Mouse (Mus musculus): ENCODE measurements around the gene Ptprb.

Gene Ptprb

DNA sequence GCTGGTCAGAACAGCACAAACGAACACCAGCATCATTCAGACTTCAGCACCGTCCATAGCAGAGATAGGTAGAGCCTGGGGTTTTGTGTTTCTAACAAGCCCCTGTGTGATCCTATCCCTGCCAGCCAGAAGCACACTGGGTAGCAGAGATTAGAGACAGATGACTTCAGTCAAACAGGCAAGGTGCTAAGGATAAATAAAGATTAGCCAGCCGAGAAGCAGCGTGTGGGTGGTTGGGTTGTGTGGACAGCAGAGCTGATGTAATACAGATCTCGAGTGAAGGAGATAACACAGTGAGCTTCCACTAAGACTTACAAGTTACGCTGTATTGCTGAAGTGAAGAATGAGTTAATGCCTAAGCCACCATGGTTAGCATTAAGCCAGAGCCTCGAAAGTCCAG, 89.4 kb downstream of the Ptprb start:
- DNase-seq (ENCODE audit: low read depth in 1 of 2, low spot score in 2 of 2) = no peak

DNA sequence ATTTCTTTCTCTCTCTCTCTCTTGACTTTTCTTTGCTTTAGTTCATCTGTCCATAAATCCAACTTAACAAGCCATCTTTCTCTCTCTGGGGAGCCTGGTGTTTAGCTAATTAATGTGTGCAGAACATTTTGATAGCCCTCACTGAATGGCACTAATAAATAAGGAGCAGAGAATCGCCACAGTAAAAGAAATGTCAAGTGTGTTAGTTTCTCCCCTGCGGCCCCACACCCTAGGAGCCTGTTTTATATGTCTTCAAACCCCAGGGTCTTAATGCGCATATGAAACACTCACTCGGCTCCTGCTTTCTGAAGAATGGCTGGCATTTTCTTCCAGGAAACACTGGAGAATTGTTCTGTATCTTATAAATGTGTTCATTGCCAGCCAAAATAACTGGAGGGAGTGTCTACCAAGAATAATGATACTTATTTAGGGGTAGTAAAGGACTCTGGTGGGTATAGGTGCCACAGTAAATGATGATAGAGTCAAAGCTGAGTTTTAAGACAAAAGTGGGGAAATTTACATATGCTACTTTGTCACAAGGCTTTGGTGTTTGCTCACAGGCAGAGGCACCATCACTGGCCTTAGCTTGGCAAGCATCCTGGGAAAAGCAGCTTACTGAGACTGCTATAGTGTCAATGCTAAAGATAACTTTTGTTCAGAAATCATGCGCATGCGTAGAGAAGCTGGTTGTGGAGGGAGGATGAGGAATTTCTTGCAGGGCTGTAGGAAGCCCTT, 95.8 kb downstream of the Ptprb start:
- DNase-seq (ENCODE audit: low read depth in 1 of 2, low spot score in 2 of 2) = no peak

DNA sequence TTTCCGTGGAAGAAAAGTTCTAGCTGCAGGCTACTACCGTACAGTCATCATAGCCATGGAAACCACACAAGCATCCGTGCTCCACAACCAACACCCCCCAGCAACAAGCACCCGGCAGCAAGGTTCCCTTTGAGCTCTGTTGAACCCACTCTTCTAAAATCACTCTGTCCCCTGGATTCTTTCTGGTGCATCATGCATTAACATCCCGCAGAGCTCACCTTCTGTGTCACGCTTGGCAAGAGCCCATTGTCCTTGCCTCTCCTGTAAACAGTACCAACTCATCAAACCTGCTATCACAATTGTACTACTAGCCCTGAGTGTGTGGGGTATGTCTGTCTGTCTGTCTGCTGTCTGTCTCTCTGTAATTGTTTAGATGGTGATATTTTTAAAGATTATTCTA, 98.8 kb downstream of the Ptprb start:
- DNase-seq (ENCODE audit: low read depth in 1 of 2, low spot score in 2 of 2) = no peak

DNA sequence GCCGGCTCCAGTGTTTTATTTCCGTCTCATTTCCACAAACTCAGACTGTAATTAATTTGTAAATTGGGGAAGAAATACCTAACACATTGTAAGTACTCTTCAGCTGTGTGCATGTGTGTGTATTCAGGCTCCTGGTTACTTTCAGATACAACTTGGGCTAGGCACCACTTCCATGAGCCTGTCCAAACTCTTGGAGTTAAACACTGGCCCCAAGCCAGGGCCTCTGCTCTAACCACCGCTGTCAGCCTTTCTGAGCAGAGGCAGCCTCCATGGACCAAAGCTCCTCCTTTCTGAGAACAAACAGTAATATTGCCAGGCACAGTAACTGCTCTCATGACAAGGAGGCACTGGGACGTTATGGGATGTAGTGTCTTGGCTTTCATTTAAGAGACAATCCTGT, 101.5 kb downstream of the Ptprb start:
- no peak for DNase-seq (ENCODE audit: low read depth in 1 of 2, low spot score in 2 of 2)

DNA sequence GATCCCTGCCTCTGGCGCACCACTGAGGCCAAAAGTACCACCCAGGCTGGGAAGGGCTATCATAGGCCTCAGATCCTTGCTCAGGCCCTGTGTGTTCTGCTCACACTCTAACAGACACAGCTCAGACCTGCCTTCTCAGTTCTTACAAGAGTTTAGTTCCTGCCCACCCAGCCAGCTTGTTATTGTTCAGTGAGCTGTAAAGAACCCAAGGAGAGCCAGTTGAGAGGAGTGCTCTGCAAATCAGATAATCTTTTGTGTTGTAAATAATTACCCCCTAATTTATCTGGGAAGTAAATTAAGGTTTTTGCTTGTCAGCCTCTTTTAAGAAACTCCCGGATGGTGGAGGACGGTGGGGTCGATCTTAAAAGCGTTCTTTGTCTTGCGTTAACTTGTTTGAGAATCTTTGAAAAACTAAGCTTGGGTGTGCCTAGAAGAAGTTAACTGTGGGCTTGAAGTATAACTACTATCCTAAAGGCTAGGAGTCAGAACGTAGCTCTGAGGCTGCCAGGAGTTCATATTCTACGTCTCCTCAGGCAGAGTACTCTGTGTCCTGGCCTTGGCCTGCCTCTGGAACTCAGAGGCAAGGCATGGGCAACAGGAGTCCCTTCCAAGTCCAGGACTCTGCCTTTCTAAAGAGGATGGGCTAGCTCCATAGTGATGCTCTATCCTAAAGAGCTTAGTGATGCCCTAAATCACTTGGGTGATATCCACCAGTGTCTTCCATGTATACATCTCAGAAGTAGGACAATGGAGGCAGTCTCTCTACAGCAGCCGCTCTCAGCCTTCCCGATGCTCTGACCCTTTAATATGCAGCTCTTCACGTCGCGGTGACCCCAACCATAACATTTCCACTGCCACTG, 107.7 kb downstream of the Ptprb start:
- no peak for DNase-seq (ENCODE audit: low read depth in 1 of 2, low spot score in 2 of 2)

DNA sequence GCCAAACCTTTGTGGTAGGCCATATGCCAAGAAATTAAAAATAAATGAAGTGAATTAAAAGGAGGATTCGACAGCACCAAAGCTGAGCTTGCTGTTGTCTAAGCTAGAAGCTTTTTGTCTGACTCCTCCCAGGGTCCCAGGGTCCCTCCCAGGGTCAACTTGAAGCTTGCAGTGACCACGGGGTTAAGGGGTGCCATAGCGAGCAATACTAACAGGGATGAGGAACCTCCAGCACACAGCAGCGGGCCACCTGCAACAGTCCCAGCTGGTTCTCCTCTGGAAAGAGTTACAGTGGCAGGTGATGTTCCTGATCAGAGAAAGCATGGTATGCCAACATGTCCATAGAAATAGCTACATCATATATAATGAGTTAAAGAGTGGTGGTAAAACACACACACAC, 109.1 kb downstream of the Ptprb start:
- no peak for DNase-seq (ENCODE audit: low read depth in 1 of 2, low spot score in 2 of 2)

DNA sequence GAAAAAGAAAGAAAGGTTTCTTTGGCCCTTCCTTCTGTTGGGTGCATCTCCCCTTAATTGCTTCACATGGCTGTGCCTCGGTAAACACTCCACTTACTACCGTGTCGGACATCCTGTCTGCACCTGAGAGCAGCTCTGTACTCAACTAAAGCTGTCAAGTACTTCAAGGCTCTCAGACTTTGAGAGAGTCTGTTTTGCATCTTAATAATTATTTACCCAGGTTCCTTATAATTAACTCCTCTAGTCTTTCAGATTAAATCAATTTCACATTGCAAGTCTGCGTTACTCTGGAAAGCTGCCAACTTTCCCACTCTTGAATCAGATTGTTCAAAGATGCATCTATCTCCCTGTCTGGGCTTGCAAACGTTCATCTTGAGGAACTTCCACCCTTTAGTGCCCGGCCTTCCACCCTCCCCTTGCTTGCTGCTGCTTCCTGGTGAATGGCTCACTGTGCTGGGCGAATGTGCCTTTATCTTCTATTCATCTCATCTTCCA, 111.1 kb downstream of the Ptprb start:
- no peak for DNase-seq (ENCODE audit: low read depth in 1 of 2, low spot score in 2 of 2)

DNA sequence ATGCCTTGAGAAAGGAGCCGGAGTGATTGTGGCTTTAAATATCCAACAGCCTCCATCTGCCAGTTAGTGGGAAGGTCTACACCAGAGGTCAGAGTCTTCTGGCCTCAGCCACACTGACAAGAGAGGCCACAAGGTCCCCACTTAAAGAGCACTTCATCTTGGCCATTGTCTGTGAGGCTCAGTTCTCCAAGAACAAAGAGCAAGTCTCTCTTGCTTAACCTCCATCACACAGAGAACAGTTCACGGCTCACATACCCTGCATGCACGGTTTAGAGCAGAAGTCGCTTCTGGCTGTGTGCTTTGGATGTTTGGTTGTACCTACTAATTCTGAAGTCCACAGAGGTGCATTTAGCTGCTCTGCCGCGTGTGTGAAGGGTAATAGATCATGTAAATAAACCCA, 113.5 kb downstream of the Ptprb start:
- no peak for DNase-seq (ENCODE audit: low read depth in 1 of 2, low spot score in 2 of 2)

DNA sequence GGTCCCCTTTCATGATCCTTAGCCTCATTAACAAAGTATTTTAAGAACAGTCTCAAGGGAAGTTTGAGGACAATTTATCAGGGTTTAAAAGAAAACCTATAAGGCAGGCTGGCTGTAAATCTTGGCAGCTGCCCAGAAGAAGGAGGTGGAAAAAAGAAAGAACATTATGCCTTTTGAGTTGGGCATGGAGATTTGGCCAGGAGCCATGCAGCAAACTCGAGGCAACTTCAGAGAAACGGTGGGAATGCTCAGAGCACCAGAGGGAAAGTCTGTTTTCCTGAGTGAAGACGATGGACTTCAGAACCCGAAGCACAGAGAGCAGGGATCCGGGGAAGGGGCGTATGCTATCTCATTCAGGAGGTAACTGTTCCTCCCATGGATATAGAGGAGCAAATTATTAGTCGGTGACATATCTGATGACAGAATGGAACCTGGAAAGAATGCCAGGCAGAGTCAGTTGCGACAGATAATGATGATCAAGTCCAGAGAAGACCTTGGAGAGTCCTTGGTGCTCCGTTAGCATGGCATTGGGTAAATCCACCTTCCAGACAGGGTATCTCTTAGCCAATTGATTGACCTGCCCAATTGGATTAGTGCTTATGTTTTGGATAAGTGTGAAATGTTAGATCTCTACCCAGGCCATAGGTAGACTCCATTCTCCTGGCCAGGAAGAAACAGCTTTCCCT, 118.6 kb downstream of the Ptprb start:
- no peak for DNase-seq (ENCODE audit: low read depth in 1 of 2, low spot score in 2 of 2)

DNA sequence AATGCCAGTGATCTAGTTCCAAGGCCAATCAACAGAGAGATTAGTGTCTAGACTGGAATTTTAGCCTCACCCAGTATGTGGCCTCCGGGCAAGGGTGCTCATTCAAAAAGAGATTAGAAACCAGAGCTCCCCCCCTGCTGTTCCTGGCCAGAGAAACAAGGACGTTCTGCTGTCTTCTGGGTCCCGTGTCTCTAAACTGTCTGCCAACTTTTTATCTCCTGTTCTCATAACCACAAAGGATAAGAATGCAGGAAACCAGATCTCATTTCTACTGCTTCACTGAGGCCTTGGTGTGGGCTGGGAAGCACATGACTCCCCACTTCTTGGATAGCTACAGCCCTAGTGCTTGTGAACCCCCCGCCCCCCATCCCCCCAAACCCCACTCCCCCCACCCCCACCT, 119.3 kb downstream of the Ptprb start:
- DNase-seq (ENCODE audit: low read depth in 1 of 2, low spot score in 2 of 2) = no peak

DNA sequence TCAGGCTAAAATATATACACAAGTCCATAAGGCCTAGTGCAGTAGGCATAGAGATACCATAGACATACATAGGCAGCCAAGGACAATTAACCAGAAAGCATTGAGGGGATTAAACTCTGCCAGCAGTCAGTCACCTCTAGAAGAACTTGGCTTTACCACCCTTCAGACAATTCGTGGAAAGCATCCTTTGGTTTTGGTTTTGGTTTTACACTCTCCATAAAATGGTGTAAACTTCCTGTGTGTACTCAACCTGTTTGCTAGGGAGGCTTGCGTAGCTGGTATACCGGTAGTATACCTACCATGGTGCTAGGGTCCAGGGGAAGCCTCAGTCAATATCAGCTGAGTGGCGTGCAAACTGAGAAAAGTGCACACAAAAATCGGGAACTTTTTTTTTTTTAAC, 121.0 kb downstream of the Ptprb start:
- no peak for DNase-seq (ENCODE audit: low read depth in 1 of 2, low spot score in 2 of 2)

DNA sequence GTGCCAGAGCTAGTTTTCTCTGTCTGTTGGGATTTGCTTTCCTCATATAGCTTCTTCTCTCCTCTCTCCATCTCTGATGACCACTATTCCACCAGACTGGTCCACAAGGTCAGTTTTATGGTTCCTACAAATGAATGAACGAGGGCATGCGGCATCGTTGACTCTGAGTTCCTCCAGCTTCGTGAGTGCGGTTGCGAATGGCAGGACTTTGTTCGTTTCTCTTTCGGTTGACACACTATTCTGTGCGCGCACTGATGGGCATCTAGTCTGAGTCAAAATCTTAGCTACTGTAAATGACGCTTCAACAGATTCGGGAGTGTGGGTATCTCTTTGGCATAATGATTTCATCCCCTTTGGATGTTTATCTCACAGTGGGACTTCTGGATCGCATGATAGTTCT, 121.6 kb downstream of the Ptprb start:
- DNase-seq (ENCODE audit: low read depth in 1 of 2, low spot score in 2 of 2) = no peak

DNA sequence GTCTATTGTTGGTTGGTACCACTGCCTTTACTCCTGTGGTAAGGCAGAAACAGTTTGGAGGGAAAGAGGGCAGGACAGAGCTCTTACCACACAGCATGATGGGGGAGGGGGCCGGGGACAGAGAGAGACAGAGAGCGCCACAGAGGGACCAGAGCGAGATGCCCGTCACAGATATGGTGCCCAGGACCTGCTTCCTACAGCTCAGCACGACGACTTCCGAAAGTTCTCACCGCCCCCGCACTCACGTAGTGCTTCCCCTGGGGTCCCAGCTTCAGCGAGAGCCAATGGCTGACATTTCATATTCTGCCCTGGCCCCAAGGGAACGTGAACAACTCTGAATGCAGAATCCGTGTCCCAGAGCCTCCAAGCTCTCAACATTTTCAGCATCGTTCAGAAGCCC, 122.2 kb downstream of the Ptprb start:
- DNase-seq (ENCODE audit: low read depth in 1 of 2, low spot score in 2 of 2) = no peak

DNA sequence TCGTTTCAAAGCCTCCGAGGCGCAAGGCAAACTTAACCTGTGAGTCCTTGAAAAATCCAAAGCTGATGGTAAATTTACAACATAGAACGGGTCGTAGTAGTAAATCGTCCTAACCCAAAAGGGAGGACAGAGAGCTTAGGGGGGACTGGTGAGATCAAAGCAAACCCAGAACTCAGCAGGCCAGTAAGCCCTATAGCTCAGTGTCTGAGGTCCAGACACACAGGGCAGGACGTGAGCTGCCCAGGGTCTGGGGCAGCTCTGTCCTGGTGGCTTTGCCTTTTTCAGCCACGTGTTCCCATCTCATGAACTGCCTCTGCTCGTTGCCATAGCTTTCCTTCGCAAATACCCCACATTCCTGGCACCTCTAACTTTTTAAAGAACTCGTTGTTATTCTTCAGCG, 122.7 kb downstream of the Ptprb start:
- no peak for DNase-seq (ENCODE audit: low read depth in 1 of 2, low spot score in 2 of 2)

DNA sequence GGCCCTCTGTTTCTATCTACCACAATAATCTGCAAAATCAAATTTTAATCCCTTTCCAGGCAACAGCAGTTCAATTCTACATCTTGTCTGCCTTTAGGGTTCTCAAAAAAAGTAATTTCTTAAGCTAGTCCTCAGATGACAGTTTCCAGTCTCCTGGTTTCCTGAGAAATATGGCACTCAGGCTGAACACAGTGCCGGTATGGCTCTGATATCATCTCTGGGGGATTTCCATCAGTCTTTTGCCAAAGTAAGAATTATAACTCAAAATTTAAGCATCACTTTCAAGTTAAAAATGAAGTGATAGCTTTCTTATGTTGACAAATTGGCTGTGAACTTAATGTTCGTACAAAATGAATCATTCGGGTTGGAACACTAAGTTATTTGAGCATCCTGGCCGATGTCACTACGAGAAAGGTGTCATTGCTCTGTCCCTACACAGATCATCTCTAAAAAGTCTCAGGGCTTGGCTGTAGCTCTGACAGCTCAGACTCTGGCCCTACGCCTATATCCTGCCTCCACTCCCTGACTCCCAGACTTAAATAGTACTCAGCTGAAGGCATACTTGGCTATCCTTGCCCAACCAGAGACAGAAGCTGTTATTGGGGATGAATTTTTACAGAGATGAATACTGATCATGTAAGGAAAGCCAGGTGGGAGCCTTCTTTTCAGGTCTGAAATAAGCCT, 127.6 kb downstream of the Ptprb start:
- no peak for DNase-seq (ENCODE audit: low read depth in 1 of 2, low spot score in 2 of 2)

DNA sequence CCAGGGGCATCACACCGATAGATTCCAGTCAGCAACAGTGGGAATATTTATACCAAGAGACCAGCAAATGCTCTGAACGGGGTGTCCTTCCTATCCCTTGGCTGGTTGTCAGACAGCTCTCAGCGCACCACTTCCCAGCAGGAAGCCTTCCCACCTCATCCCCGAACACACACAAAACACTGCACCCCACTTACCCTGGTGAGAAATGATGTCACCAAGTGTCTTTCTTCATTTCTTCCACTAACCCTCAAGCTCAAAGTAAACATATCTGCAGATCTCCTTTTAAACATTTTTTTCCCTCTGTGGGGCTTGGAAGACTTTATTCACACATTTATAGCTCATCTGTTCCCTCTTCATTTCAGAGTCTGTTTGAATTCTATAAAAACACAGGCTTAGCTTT, 128.4 kb downstream of the Ptprb start:
- no peak for DNase-seq (ENCODE audit: low read depth in 1 of 2, low spot score in 2 of 2)

DNA sequence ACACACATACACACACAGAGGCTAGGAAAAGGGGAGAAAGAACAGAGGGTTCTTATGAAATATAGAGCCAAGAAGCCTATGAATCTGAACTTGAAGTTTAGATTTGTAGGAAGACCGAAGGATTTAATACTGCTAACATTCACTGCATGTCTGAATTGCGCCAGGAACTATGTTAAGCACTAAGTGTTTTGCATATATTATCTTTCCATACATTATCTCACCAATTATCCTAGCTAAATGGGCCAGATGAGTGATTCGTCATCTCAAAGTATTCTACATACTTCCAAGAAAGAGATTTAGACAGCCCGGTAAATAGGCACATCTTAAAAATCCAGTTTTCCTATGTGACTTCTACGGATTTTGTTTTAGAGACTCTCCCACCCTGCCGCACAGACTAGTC, 129.7 kb downstream of the Ptprb start:
- DNase-seq (ENCODE audit: low read depth in 1 of 2, low spot score in 2 of 2) = no peak

DNA sequence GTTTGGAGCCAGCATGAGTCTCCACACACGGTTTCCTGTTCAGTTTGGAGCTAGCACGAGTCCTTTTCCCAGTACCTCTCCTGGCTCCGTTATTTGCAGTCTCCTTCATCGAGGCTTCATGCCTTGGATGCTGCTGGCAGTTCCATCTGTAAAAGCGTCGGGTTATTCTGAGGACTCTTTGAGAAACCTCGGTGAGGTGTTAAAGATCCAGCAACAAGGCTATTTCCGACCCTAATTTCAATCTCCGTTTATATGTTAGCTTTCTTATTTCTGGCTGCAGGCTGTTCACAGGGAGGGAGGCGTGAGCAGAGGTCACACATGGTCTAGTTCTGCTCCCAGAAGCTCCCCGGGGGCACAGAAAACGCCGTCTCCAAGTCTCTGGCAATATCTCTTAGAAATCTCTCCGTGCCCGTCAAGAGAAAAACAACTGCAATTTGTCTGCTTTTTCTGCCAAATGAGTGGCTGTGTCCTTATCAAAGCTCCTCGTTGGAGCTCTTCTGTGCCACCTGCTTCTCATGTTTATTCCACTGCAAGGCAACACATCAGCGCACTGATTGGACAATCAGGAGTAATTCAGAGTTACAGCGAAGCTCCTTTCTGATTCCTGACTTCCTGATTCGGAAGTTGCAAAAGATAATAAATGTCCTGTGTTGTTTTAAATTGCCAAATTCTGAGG, 132.5 kb downstream of the Ptprb start:
- no peak for DNase-seq (ENCODE audit: low read depth in 1 of 2, low spot score in 2 of 2)

DNA sequence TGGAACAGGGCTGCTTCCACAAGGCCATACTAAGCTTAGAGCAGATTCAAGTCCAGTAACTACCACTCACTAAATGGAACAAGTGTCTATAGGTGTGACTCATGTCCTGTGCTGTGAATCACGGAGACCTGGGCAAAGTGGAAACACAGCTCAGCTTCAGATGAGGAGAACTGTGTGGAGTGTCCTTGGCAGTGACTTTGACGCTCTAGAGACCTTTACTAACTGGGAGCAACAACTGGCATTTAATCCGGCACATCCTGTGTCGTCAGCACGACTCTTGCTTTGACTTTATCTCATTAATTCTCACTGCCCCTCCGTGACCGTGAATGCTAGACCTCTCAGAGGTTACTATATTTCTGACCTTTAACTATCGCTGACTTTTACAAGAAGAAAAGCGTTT, 135.5 kb downstream of the Ptprb start:
- DNase-seq (ENCODE audit: low read depth in 1 of 2, low spot score in 2 of 2) = no peak

DNA sequence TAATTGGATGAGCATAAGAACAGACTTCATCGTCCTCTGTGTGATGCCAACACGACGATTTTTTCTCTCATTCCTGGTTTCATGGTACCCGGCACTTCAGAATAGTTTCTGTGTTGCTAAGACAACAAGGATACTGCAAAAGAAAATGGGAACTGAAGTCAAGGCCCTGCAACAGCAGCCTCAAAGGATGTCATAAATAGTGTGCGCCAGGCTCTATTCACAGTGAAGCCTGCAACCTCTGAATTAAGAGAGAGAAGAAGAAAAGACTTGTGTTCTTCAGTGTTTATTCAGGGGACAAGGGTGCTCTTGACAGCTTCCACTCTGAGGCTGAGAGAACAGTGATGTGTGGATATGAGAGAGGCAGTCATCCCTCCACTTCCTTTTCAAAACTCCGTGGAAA, 140.8 kb downstream of the Ptprb start:
- DNase-seq (ENCODE audit: low read depth in 1 of 2, low spot score in 2 of 2) = no peak

DNA sequence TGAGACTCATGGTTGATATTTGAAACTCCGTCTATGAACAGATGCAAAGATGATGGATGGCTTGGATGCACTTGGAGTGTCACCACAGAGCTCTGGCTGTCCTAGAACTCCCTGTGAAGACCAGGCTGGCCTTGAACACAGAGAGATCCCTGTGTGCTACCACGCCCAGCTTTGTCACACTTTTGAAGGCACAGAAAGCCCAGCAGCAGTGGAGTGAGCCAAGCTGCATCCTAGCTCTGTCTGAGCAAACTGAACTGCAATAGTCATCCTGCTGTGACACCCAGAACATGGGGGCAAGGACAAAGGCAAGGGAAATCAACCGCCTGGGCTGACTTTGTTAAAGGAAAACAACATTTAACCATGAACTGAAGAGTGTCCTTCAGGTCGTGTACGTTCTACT, 141.4 kb downstream of the Ptprb start:
- DNase-seq (ENCODE audit: low read depth in 1 of 2, low spot score in 2 of 2) = no peak

Measured in monocyte, adult 2 months (primary cell).